Mouse (Mus musculus): Measurements from ENCODE around the gene Lrit3. TPM values are rescaled to one million over a fixed set of nuclear protein-coding genes. Genes with fewer than 3 reads are reported as not detected.

The Lrit3 gene
- polyA plus RNA-seq, 2 experiments = not detected

DNA sequence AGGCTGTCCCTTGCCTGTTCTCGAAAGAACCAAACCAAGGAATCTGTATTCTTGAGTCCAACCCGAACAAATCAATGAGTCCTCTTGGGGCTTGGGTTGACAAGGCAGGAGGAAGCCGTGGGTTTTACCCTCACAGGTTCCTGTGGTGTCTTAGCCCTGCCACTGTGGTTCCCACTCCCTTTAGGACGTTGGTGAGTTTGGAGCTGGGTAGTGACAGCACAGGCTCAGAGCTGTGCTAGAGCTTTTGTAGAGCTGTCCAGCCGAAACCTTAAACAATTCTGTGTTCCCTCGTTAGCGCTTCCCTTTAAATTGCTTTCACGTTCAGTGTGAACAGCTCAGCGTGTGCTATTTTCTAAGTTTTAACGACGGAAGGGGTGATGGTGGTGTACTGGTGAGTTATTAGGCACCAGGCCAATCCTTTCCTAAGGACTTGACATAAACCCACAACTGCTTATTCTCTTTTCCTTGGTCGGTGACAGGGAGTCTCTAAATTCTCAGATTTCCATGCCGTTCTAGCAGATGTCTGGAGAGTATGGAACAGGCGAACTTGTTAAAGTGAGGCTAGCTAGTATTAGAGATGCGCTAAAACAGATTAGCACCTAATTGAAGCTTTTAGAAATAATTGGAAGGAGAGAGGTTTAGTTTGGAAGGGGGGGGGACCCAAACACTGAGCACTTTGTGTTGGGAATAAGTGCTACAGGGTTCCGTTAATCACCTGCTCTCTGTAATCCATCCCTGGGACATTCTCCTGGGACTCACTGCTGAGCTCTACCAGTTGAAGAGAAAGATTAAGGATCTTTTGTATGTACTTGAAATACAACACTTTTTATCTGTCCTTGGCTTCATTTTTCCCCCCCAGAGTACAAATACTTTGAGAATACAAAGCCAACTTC is 65.3 kb downstream of the Lrit3 start:
- H3K4me3 ChIP-seq (ENCODE audit: insufficient read depth in 1 of 2, low read depth in 2 of 2, low read length in 2 of 2) = no peak overlapping the region
- no peaks in the 10 kb centered on the region for H3K36me3 ChIP-seq (replicated peaks; ENCODE audit: control insufficient read depth, insufficient read depth, low read depth)
- no peak for DNase-seq (ENCODE audit: low read depth in 3 of 3, low spot score in 3 of 3)
- no peak for ATAC-seq (ENCODE audit: insufficient read depth)
- H3K4me1 ChIP-seq (replicated peaks; ENCODE audit: control insufficient read depth in 2 of 2, insufficient read depth in 2 of 2, low read length in 1 of 2) = no peaks in the 10 kb centered on the region
- no peaks in the 10 kb centered on the region for H3K9me3 ChIP-seq (ENCODE audit: control insufficient read depth, low read length)
- no peaks in the 10 kb centered on the region for H3K27me3 ChIP-seq (ENCODE audit: control insufficient read depth, insufficient read depth, low read length)
- 57% methylated on average over 16 of the region's 16 CpGs for WGBS (ENCODE audit: insufficient replicate concordance)
- no peak overlapping the region for H3K9ac ChIP-seq (replicated peaks)
- no peak overlapping the region for H3K27ac ChIP-seq
- no peak for TF ChIP-seq EP300 (IDR thresholded peaks at IDR 0.05; ENCODE audit: low read depth)
- TF ChIP-seq CTCF (IDR thresholded peaks at IDR 0.05; ENCODE audit: low read depth) = no peak
- H3K4me2 ChIP-seq (ENCODE audit: low read depth) = no peak overlapping the region

Other genes with a start within 250 kb of the Lrit3 start
- 0.42 and 0.77 TPM in 2 replicates for gene Egf, start 48.7 kb downstream of the Lrit3 start, polyA plus RNA-seq (2012; rRNA removed)
- gene Egf, start 48.7 kb downstream of the Lrit3 start, polyA plus RNA-seq (2014; fragmentation: Nextera tagmentation; extraction: Ambion mirVana) = 0.25 and 0.59 TPM in 2 replicates
- gene Rrh, start 18.6 kb upstream of the Lrit3 start, polyA plus RNA-seq (2012; rRNA removed) = 0.07 and 0.10 TPM in 2 replicates
- 0.04 TPM in 1 of 2 replicates, not detected in the other for gene Rrh, start 18.6 kb upstream of the Lrit3 start, polyA plus RNA-seq (2014; fragmentation: Nextera tagmentation; extraction: Ambion mirVana)
- 26.2 and 90.6 TPM in 2 replicates for gene Gar1, start 27.4 kb upstream of the Lrit3 start, polyA plus RNA-seq (2012; rRNA removed)
- gene Gar1, start 27.4 kb upstream of the Lrit3 start, polyA plus RNA-seq (2014; fragmentation: Nextera tagmentation; extraction: Ambion mirVana) = 20.6 and 22.6 TPM in 2 replicates
- 56.4 and 90.4 TPM in 2 replicates for gene Cfi, start 31.9 kb upstream of the Lrit3 start, polyA plus RNA-seq (2012; rRNA removed)
- gene Cfi, start 31.9 kb upstream of the Lrit3 start, polyA plus RNA-seq (2014; fragmentation: Nextera tagmentation; extraction: Ambion mirVana) = 153 and 156 TPM in 2 replicates
- gene Pla2g12a, start 74.6 kb upstream of the Lrit3 start, polyA plus RNA-seq (2012; rRNA removed) = 31.0 and 45.7 TPM in 2 replicates
- gene Pla2g12a, start 74.6 kb upstream of the Lrit3 start, polyA plus RNA-seq (2014; fragmentation: Nextera tagmentation; extraction: Ambion mirVana) = 84.7 and 95.3 TPM in 2 replicates
- 19.1 and 20.6 TPM in 2 replicates for gene Casp6, start 97.4 kb upstream of the Lrit3 start, polyA plus RNA-seq (2012; rRNA removed)
- 32.7 and 36.0 TPM in 2 replicates for gene Casp6, start 97.4 kb upstream of the Lrit3 start, polyA plus RNA-seq (2014; fragmentation: Nextera tagmentation; extraction: Ambion mirVana)
- gene Mcub, start 166.2 kb upstream of the Lrit3 start, polyA plus RNA-seq (2012; rRNA removed) = 5.9 and 7.4 TPM in 2 replicates
- 16.4 and 25.9 TPM in 2 replicates for gene Mcub, start 166.2 kb upstream of the Lrit3 start, polyA plus RNA-seq (2014; fragmentation: Nextera tagmentation; extraction: Ambion mirVana)